ENCODE assay signal across 21 mouse cellular contexts in genomic region chr7:138606363-138606964, GRCm38 (mm10).
DNase-seq lines count a peak whose midpoint lies in the region; ATAC-seq and TF ChIP-seq lines count a peak whose summit lies in the region.
"Had no signal": no experiment of that assay in that cellular context is flagged by ENCODE, and none has a peak within 500 bp of the region (broad histone marks: within the 10 kb centered on the region; RNA-seq: fewer than 3 reads in every experiment).

No protein-coding gene starts in this region.

- peaks cover 4% of the 10 kb centered on the region; the same call in 1 of the 2 replicates for H3K4me1 ChIP-seq in forebrain, embryonic 11.5 days (replicated peaks; ENCODE audit: control insufficient read depth, insufficient read depth, low read length)
- peaks cover 16% of the 10 kb centered on the region for H3K4me1 ChIP-seq in forebrain, embryonic 15.5 days
- H3K4me1 ChIP-seq in megakaryocyte, embryonic 14.5 days: no peaks in the 10 kb centered on the region
- H3K4me1 ChIP-seq in hindbrain, embryonic 14.5 days (replicated peaks; ENCODE audit: control insufficient read depth, insufficient read depth, low read length): peaks cover 21% of the 10 kb centered on the region
- H3K4me1 ChIP-seq: heart, embryonic 15.5 days; liver, embryonic 12.5 days had no signal

- no peaks in the 10 kb centered on the region for H3K36me3 ChIP-seq in forebrain, embryonic 11.5 days (ENCODE audit: control insufficient read depth, insufficient read depth, low read length)
- H3K36me3 ChIP-seq in forebrain, embryonic 15.5 days: no peaks in the 10 kb centered on the region
- no peaks in the 10 kb centered on the region for H3K36me3 ChIP-seq in megakaryocyte, embryonic 14.5 days (replicated peaks; ENCODE audit: low read length)
- no peaks in the 10 kb centered on the region for H3K36me3 ChIP-seq in hindbrain, embryonic 14.5 days (replicated peaks; ENCODE audit: control insufficient read depth, insufficient read depth)
- H3K36me3 ChIP-seq: heart, embryonic 15.5 days; kidney, embryonic 15.5 days; limb, embryonic 12.5 days; liver, embryonic 12.5 days had no signal

- peak; percentile 53; the same call in 1 of the 2 replicates for ATAC-seq in forebrain, embryonic 11.5 days (replicated peaks; ENCODE audit: low FRiP score)
- ATAC-seq in forebrain, embryonic 15.5 days (replicated peaks): no peak
- ATAC-seq in megakaryocyte, adult 5-6 weeks (ENCODE audit: poor library complexity, severe bottlenecking): no peak
- no peak; the same call in 1 of the 2 replicates for ATAC-seq in hindbrain, embryonic 14.5 days (ENCODE audit: low FRiP score)
- no peak for ATAC-seq in activated CD4-positive, CD25-positive, alpha-beta regulatory T cell, adult 4 months
- ATAC-seq: intestine, embryonic 16.5 days; liver, embryonic 12.5 days had no signal

- TF ChIP-seq POLR2A in brain, embryonic 14.5 days (IDR thresholded peaks at IDR 0.05; ENCODE audit: borderline replicate concordance, extremely low read depth, insufficient read depth, insufficient read length, poor library complexity, severe bottlenecking): no peak

- H3K9ac ChIP-seq in forebrain, embryonic 11.5 days (ENCODE audit: low read length): no peak overlapping the region
- H3K9ac ChIP-seq in forebrain, embryonic 15.5 days (replicated peaks): no peak overlapping the region
- H3K9ac ChIP-seq in hindbrain, embryonic 14.5 days: no peak overlapping the region
- H3K9ac ChIP-seq: heart, embryonic 15.5 days; kidney, embryonic 15.5 days; limb, embryonic 12.5 days; liver, embryonic 12.5 days had no signal

- DNase-seq in forebrain, embryonic 11.5 days (ENCODE audit: low spot score): no peak
- peak; percentile 27 for DNase-seq in brain, embryonic 14.5 days (ENCODE audit: low read depth)
- DNase-seq in hindbrain, embryonic 14.5 days (ENCODE audit: low spot score): no peak
- no peak for DNase-seq in kidney, postnatal 4 days
- DNase-seq: adrenal gland, postnatal 25 days; cerebellum, adult 2 months; gastrocnemius, postnatal 10 days; heart, adult 18-20 months; heart, postnatal 4 days; lung, adult 2 months; thymus, postnatal 14 days had no signal

- H3K27me3 ChIP-seq in forebrain, embryonic 11.5 days (ENCODE audit: control insufficient read depth, insufficient read depth, low read length): no peaks in the 10 kb centered on the region
- H3K27me3 ChIP-seq in forebrain, embryonic 15.5 days: no peaks in the 10 kb centered on the region
- peaks cover 5% of the 10 kb centered on the region for H3K27me3 ChIP-seq in megakaryocyte, embryonic 14.5 days (replicated peaks)
- H3K27me3 ChIP-seq in hindbrain, embryonic 14.5 days (ENCODE audit: control insufficient read depth, insufficient read depth, low read length): no peaks in the 10 kb centered on the region
- H3K27me3 ChIP-seq: heart, embryonic 15.5 days; kidney, embryonic 15.5 days; limb, embryonic 12.5 days; liver, embryonic 12.5 days had no signal

- no peak for TF ChIP-seq CTCF in brain, embryonic 14.5 days (IDR thresholded peaks at IDR 0.05; ENCODE audit: borderline replicate concordance, extremely low read depth, insufficient read depth, insufficient read length)

- WGBS in forebrain, embryonic 11.5 days: 76% methylated on average over 11 of the region's 11 CpGs
- 39% methylated on average over 11 of the region's 11 CpGs for WGBS in forebrain, embryonic 15.5 days
- 38% methylated on average over 11 of the region's 11 CpGs for WGBS in hindbrain, embryonic 14.5 days

- H3K9me3 ChIP-seq in forebrain, embryonic 11.5 days (ENCODE audit: control insufficient read depth, low read length): no peaks in the 10 kb centered on the region
- no peaks in the 10 kb centered on the region for H3K9me3 ChIP-seq in forebrain, embryonic 15.5 days
- H3K9me3 ChIP-seq in megakaryocyte, embryonic 14.5 days: 0 out of 2 replicates have a peak, but pooled peaks cover 3% of the 10 kb centered on the region
- H3K9me3 ChIP-seq in hindbrain, embryonic 14.5 days (ENCODE audit: control insufficient read depth, low read length): no peaks in the 10 kb centered on the region
- H3K9me3 ChIP-seq: heart, embryonic 15.5 days; kidney, embryonic 15.5 days; limb, embryonic 12.5 days; liver, embryonic 12.5 days had no signal

- no peak overlapping the region; the same call in 1 of the 2 replicates for H3K27ac ChIP-seq in forebrain, embryonic 11.5 days (ENCODE audit: low read depth, low read length)
- H3K27ac ChIP-seq in forebrain, embryonic 15.5 days (replicated peaks): no peak overlapping the region
- H3K27ac ChIP-seq in hindbrain, embryonic 14.5 days: peak overlapping the region; percentile 44; the same call in 1 of the 2 replicates
- H3K27ac ChIP-seq: heart, embryonic 15.5 days; kidney, embryonic 15.5 days; limb, embryonic 12.5 days; liver, embryonic 12.5 days; macrophage had no signal

- H3K4me3 ChIP-seq in forebrain, embryonic 11.5 days (ENCODE audit: low read depth, low read length): no peak overlapping the region
- H3K4me3 ChIP-seq in forebrain, embryonic 15.5 days: no peak overlapping the region
- H3K4me3 ChIP-seq in megakaryocyte, embryonic 14.5 days (replicated peaks): peak overlapping the region; percentile 8
- H3K4me3 ChIP-seq in hindbrain, embryonic 14.5 days (replicated peaks; ENCODE audit: low read length): no peak overlapping the region
- H3K4me3 ChIP-seq: heart, embryonic 15.5 days; kidney, embryonic 15.5 days; limb, embryonic 12.5 days; liver, embryonic 12.5 days had no signal

- no peak overlapping the region for H3K4me2 ChIP-seq in forebrain, embryonic 11.5 days (ENCODE audit: low read depth, low read length, severe bottlenecking)
- no peak overlapping the region for H3K4me2 ChIP-seq in forebrain, embryonic 15.5 days (replicated peaks)
- H3K4me2 ChIP-seq in hindbrain, embryonic 14.5 days (replicated peaks): no peak overlapping the region
- H3K4me2 ChIP-seq: heart, embryonic 15.5 days; kidney, embryonic 15.5 days; limb, embryonic 12.5 days; liver, embryonic 12.5 days had no signal
